Mouse (Mus musculus) lung, embryonic 16.5 days (tissue): Measurements from ENCODE around the gene Haus7. TPM values are rescaled to one million over a fixed set of nuclear protein-coding genes. Genes with fewer than 3 reads are reported as not detected.

ENCODE experiments used
- ATAC-seq: fragments of 200-750 bp; cut with Nextera tagmentation; 2 replicates; pipeline ENCODE4 v1.8.0; 2017; ENCODE audit warnings: low read depth, mild to moderate bottlenecking, moderate library complexity
- H3K27ac ChIP-seq: fragments of 300-500 bp; sonication (generic); 2 replicates; pipeline ENCODE4 v1.5.1; 2014; ENCODE audit warnings: mild to moderate bottlenecking, control low read depth, low read length
- H3K27me3 ChIP-seq: fragments of 300-500 bp; sonication (generic); 2 replicates; pipeline ENCODE4 v1.6.1; 2014; ENCODE audit warnings: low read depth, low read length, mixed read lengths; ENCODE audit not compliant: control insufficient read depth, insufficient read depth
- H3K36me3 ChIP-seq: fragments of 300-500 bp; sonication (generic); 2 replicates; pipeline ENCODE4 v1.6.1; 2014; ENCODE audit warnings: low read length; ENCODE audit not compliant: control insufficient read depth, insufficient read depth
- H3K4me1 ChIP-seq: fragments of 300-500 bp; sonication (generic); replicated peaks from 2 replicates; pipeline ENCODE4 v1.6.1; 2014; ENCODE audit warnings: low read length, mixed read lengths; ENCODE audit not compliant: control insufficient read depth, insufficient read depth
- H3K4me2 ChIP-seq: fragments of 300-500 bp; sonication (generic); 2 replicates; pipeline ENCODE4 v1.6.1; 2014; ENCODE audit warnings: low read depth, low read length, control low read depth
- H3K4me3 ChIP-seq: fragments of 300-500 bp; sonication (generic); 2 replicates; pipeline ENCODE4 v1.5.1; 2014; ENCODE audit warnings: mild to moderate bottlenecking, low read length, control low read depth
- H3K9ac ChIP-seq: fragments of 300-500 bp; sonication (generic); 2 replicates; pipeline ENCODE4 v1.6.1; 2014; ENCODE audit warnings: low read length, control low read depth
- H3K9me3 ChIP-seq: fragments of 300-500 bp; sonication (generic); 2 replicates; pipeline ENCODE4 v1.6.1; 2016; ENCODE audit warnings: low read length; ENCODE audit not compliant: control insufficient read depth
- WGBS: fragments of 180-500 bp; shearing (Covaris S2); extraction: QIAGEN DNeasy Blood & Tissue Kit; methylation state at CpG from one replicate; pipeline ENCODE4 v1.1.7; 2014; 5-methylcytosine and 5-hydroxymethylcytosine counted together
- polyA plus RNA-seq: library from polyadenylated mRNA; unstranded; fragments of >200 nt; fragmentation: Nextera tagmentation; extraction: Ambion mirVana; gene quantifications from 2 replicates; pipeline ENCODE4 v1.2.1, GENCODE M21; 2015

Haus7 gene
- polyA plus RNA-seq, 1 experiment from 2014 or later, result 54.2 TPM

DNA sequence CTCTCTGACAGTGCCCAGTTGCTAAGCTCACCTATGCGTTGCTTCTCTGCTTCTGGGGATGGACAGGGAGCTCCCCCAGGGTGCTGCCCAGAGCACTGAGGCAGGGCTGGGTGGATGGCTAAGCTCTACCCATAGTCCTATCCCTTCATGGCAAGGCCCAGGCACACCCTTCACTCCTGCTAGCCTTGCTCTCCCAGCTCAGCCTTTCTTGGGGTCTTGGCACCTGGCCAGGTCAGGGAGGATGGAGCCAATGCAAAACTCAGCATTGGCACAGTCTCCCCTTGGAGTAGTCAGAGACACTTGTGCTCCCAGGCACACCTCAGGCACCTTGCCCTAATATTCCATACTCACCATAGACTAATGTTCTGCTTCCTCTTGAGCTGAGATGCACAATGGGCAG is 25.2 kb upstream of the Haus7 start:
- Histone ChIP-seq H3K36me3 (no peaks in the 10 kb centered on the region), H3K9me3 (no peaks in the 10 kb centered on the region), H3K9ac (peak overlapping the region; percentile 71), H3K4me1 (peaks cover 20% of the 10 kb centered on the region), H3K27me3 (no peaks in the 10 kb centered on the region), H3K27ac (peak overlapping the region; percentile 83), H3K4me2 (peak overlapping the region; percentile 57), H3K4me3 (peak overlapping the region; percentile 55)
- 0 out of 2 replicates have a peak, but pooled peaks have one; percentile 4 for ATAC-seq
- 46% methylated on average over 1 of the region's 1 CpGs for WGBS

DNA sequence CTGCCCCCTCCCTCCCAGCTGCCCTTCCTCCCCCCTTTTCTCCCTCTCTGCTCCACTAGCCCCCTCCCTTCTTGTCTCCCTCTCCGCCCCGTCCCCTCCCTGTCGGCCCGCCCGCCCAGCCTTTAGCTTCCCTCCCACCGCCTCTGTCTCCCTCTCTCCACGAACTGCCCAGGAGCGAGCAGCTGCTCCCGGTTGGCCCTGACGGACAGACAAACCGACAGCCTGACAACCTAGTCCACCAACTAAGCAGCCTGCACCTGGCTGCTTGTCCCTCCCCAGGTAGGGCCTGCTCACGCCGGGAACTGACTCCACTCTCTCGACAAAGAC is 24.6 kb upstream of the Haus7 start, which contains the start of gene Bgn:
Bgn (plus strand) TSS at position 119 of the 327 bp plus-strand sequence.
- 24% methylated on average over 7 of the region's 14 CpGs for WGBS
- H3K36me3 ChIP-seq, result no peaks in the 10 kb centered on the region
- H3K9ac ChIP-seq, result peak within 1 kb of the TSS; percentile 71
- peaks cover 21% of the 10 kb centered on the region for H3K4me1 ChIP-seq
- ATAC-seq, result peak; percentile 75
- peak within 1 kb of the TSS; percentile 83 for H3K27ac ChIP-seq
- H3K27me3 ChIP-seq, result no peaks in the 10 kb centered on the region
- peak within 1 kb of the TSS; percentile 55 for H3K4me3 ChIP-seq
- H3K4me2 ChIP-seq, result peak within 1 kb of the TSS; percentile 57
- no peaks in the 10 kb centered on the region for H3K9me3 ChIP-seq

DNA sequence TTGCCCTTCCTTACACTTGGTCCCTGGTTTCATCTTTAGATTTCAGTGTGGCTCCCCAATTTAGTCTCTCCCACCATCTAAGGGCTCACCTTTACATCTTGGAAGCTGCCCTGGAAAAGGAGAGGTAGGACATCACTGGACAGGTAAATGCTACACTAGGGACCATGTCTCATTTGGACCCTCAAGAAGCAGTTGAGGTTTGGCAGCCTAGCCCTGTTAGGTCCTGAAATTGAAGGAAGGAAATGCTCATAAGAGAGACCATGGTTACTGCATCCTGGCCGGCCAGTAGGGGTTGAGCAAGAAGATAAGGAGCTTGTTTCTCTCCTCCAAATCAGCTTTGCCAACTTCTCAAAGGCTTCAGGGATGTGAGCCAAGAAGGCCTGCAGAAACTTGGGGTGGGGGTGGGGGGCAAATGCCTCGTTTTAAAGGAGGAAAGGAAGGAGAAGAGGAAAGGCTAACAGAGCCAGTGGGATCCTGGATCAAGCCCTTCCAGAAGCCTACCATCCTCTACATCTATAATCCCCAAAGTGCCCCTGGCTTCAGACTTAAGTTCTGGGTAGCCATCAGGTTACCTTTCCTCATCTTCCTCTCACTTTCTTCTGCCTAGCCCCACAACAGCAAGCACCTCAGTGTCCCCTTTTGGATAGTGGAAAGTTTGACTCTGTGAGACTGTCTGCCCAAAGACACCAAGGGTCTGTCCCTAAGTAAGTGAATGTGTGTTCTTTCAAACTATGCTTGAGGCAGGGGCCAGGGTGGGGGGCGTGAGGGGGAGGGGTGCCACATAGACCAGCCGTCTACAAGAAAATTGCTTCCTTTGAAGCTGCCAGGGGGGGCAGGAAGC is 24.0 kb upstream of the Haus7 start:
- peak; percentile 59 for ATAC-seq
- Histone ChIP-seq H3K36me3 (no peaks in the 10 kb centered on the region), H3K9me3 (no peaks in the 10 kb centered on the region), H3K27ac (peak overlapping the region; percentile 82), H3K4me2 (peak overlapping the region; percentile 57; the same call in 1 of the 2 replicates), H3K4me3 (peak overlapping the region; percentile 55), H3K4me1 (peaks cover 21% of the 10 kb centered on the region), H3K27me3 (no peaks in the 10 kb centered on the region), H3K9ac (no peak overlapping the region)
- WGBS, result 11% methylated on average over 4 of the region's 4 CpGs

DNA sequence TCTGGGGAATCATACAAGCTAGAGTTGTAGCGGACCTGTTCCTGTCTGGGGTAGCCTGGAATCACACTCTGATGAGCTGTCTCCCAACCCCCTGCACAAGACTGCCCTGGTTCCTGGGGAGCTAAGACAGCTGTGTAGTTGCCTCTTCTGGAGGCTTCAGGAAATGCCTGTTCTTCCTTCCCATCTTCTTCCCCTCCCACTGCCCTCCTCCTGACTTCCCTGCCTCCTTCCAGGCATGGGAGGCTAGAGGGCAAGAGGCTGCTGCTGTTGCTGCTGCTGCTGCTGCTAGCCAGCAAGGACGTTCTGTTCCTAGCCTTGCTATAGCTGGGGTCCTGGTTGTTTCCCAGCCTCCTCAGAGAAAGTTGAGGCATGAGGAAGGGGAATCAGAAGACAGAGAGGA is 21.5 kb upstream of the Haus7 start:
- no peaks in the 10 kb centered on the region for H3K27me3 ChIP-seq
- no peak overlapping the region for H3K9ac ChIP-seq
- H3K4me3 ChIP-seq, result no peak overlapping the region
- peaks cover 30% of the 10 kb centered on the region for H3K4me1 ChIP-seq
- no peaks in the 10 kb centered on the region for H3K9me3 ChIP-seq
- H3K27ac ChIP-seq, result peak overlapping the region; percentile 88
- no peaks in the 10 kb centered on the region for H3K36me3 ChIP-seq
- H3K4me2 ChIP-seq, result no peak overlapping the region
- WGBS, result 32% methylated on average over 2 of the region's 2 CpGs
- peak; percentile 37 for ATAC-seq

DNA sequence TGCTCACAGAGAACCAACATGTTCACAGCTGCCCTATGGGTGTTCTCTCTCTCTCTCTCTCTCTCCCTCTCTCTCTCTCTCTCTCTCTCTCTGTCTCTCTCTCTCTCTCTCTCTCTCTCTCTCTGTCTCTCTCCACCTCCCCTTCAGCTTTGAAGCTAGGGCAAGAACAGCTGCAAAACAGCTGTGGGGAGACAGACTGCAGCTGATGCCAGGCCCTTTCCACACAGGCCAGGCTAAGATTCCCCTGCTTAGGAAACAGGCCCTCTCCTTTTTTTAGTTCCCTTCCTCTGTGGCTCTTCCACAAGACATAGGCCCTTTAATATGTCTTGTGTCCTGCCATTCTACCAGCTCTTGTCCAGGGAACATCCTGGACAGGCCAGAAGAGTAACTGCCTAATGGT is 20.8 kb upstream of the Haus7 start:
- Histone ChIP-seq H3K4me2 (no peak overlapping the region), H3K9me3 (no peaks in the 10 kb centered on the region), H3K27me3 (no peaks in the 10 kb centered on the region), H3K27ac (peak overlapping the region; percentile 88), H3K4me1 (peaks cover 33% of the 10 kb centered on the region), H3K36me3 (no peaks in the 10 kb centered on the region), H3K9ac (no peak overlapping the region), H3K4me3 (no peak overlapping the region)
- peak; percentile 42 for ATAC-seq

DNA sequence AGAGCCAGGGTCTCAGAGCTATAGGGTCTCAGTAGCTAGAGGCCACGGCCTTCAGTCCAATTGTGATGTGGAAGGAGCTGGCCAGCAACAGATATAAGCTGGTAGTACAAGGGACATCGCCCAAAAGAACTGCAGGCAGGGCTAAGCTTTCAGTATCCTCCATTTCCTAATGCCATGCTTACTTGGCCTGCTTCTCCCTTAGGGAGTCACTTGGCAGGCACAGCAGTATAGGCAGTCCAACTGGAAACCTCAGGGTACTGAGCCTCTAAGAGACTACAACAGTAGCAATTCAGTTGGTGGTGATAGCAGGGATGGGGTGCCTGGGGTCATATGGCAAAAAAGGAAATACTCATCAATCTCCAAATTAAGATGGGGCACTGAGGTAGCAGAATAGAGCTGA is 18.7 kb upstream of the Haus7 start:
- H3K27ac ChIP-seq, result peak overlapping the region; percentile 77
- H3K27me3 ChIP-seq, result no peaks in the 10 kb centered on the region
- no peak for ATAC-seq
- no peaks in the 10 kb centered on the region for H3K9me3 ChIP-seq
- H3K4me2 ChIP-seq, result no peak overlapping the region
- no peaks in the 10 kb centered on the region for H3K36me3 ChIP-seq
- no peak overlapping the region for H3K9ac ChIP-seq
- peaks cover 32% of the 10 kb centered on the region for H3K4me1 ChIP-seq
- H3K4me3 ChIP-seq, result no peak overlapping the region
- 76% methylated on average over 2 of the region's 2 CpGs for WGBS

DNA sequence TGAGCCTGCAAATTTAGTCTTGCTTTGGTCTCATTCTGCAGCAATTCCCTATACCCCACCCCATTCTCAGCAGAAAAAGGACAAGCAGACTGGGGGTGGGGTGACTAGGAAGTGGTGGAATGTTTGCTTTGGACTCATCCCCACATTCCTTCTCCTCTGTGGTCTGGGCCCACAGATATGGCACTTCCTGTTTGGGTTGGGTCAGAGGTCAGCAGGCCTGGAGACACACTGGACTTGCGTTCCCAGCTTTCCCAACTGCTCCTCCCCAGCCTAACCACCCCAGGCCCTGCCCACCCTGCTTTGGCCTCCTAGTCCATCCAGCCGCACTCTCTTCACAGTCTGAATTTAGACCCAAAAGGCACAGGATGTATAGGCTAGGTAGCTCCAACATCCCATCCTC is 17.8 kb upstream of the Haus7 start:
- no peaks in the 10 kb centered on the region for H3K9me3 ChIP-seq
- no peaks in the 10 kb centered on the region for H3K27me3 ChIP-seq
- H3K4me1 ChIP-seq, result peaks cover 30% of the 10 kb centered on the region
- 48% methylated on average over 2 of the region's 2 CpGs for WGBS
- no peak overlapping the region for H3K4me3 ChIP-seq
- H3K4me2 ChIP-seq, result 0 out of 2 replicates have a peak overlapping the region, but pooled peaks have one; percentile 17
- H3K36me3 ChIP-seq, result no peaks in the 10 kb centered on the region
- peak; percentile 83 for ATAC-seq
- no peak overlapping the region for H3K9ac ChIP-seq
- peak overlapping the region; percentile 91 for H3K27ac ChIP-seq

DNA sequence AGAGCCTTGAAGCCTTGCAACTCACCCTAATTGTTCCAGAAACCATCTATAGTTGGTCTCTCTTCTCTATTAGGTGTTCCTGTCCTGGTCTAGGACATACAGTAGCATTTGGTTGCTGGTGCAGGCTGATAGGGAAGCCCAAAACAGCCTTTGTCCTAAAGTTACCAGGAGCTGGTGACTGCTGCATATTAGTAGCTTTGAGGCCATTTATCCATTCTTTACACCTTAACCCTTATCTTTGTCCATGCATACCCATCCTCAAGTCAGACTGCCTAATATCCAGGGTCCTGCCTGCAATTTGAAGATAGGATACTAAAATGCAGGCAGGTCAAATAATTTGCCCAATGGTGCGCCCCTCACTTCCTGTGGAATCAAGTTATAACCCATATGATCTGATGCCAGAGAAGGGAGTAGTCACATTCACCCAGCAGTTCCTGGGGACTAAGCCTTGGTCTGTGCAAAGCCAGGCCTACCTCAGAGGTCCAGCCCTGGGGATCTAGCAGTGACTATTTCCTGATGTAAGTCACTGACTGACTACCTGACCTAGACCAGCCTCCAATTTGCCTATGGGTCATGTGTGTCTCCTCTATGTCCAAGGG is 16.9 kb upstream of the Haus7 start:
- no peak overlapping the region for H3K4me3 ChIP-seq
- no peak for ATAC-seq
- no peaks in the 10 kb centered on the region for H3K36me3 ChIP-seq
- H3K27me3 ChIP-seq, result no peaks in the 10 kb centered on the region
- H3K4me2 ChIP-seq, result no peak overlapping the region
- H3K9me3 ChIP-seq, result no peaks in the 10 kb centered on the region
- 100% methylated on average over 1 of the region's 1 CpGs for WGBS
- H3K9ac ChIP-seq, result 0 out of 2 replicates have a peak overlapping the region, but pooled peaks have one; percentile 20
- peaks cover 30% of the 10 kb centered on the region for H3K4me1 ChIP-seq
- peak overlapping the region; percentile 91 for H3K27ac ChIP-seq

DNA sequence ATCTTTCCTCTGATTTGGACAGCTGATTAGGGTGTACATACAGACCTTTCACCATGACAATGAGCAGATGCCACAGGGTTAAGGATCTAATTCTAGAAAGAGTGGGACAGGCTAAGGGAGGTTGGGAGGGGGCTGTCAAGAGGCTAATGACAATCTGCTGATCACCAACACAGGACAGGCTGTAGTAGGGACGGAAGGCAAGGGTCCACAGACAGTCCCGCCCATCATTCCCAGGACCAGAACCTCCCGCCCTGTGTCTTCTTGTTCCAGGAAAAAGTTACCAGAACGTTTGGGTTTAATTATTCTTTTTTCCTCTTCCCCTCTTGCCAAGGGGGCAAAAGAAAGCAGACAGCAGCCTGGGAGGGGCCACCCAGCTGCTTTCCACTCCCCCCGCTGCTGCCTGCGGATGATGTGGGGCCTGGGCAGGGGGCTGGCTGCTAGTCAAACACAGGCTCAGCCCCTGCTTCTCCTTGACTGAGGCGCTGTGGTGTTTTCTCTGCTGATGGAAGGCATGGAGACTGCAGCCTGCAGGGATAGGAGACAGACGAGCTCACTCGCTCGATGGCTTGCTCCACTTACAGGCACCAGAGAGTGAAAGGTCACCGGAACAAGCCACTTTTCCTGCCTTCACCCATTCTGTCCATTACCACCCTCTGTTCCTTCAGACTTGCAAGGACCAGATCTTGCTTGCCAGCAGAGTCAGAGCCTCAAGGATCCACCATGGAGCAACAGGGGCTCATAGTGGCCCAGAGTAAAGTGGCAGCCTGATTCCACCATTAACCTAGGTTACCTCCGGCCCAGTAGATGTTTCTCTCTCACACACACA is 15.7 kb upstream of the Haus7 start:
- 45% methylated on average over 12 of the region's 12 CpGs for WGBS
- Histone ChIP-seq H3K27ac (peak overlapping the region; percentile 91), H3K27me3 (no peaks in the 10 kb centered on the region), H3K4me2 (no peak overlapping the region), H3K36me3 (no peaks in the 10 kb centered on the region), H3K4me1 (peaks cover 20% of the 10 kb centered on the region), H3K4me3 (no peak overlapping the region), H3K9ac (no peak overlapping the region; the same call in 1 of the 2 replicates), H3K9me3 (no peaks in the 10 kb centered on the region)
- ATAC-seq, result peak; percentile 80
